Mouse (Mus musculus) neutrophil, adult 59 days (primary cell): ENCODE data around the gene Vmn2r22. TPM values are rescaled to one million over a fixed set of nuclear protein-coding genes. Genes with fewer than 3 reads are reported as not detected.

ENCODE experiments used
- total RNA-seq, 2 experiments: library from RNA; stranded (reverse); gene quantifications; 1 replicate in 1 of 2; 2 replicates in 1 of 2; pipeline ENCODE4 v1.2.4; 2023

The Vmn2r22 gene
- not detected for total RNA-seq

DNA sequence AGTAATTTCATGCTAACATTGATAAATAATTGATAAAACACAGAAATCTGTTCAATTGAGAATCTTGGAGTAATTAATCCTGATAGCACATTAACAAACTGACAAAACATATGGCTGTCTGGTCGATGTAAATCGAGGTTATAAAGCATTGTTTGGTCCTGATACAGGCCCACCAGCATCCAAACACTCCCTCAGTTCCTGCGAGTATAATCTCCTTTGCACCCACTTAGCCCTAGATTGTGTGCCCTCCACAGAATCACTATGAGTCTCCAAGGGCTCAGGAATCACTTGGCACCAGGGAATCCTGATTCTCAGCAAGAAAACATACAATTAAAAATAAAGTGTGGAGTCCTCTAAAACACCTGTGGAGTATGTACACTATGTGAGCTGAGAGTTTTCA is at the start of gene Vmn2r22:
Gene Vmn2r22, minus strand, starts transcription at position 101 of the 400 bp plus-strand sequence.

Other genes with a start within 250 kb of the Vmn2r22 start
- gene Vmn2r20, start 232.6 kb downstream of the Vmn2r22 start, total RNA-seq, result not detected
- gene Vmn2r21, start 117.3 kb downstream of the Vmn2r22 start, total RNA-seq, result not detected
- not detected for gene Vmn2r23, start 51.9 kb upstream of the Vmn2r22 start, total RNA-seq
- not detected for gene Vmn2r24, start 128.2 kb upstream of the Vmn2r22 start, total RNA-seq
- gene Vmn2r25, start 202.7 kb upstream of the Vmn2r22 start, total RNA-seq, result not detected